Mouse (Mus musculus): ENCODE data around the gene Slc9a5.

The Slc9a5 gene

DNA sequence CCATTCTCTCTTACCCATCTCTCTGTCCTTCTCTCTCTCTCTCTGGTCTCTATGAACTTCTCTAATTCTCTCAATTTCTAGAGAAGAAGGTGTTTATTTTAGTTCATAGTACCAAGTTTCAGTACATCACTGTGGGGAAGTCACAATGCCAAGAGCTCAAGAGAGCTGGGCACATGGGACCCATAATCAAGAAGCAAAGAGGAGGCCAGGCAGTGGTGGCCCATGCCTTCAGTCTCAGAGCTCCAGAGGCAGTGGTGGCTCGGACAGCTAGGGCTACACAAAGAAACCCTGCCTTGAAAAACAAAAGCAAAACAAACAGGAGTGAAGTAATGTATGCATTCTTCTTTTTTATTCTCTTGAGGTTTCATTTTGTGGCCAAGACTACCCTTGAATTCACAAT lies 55.9 kb downstream of the Slc9a5 start:
- intact Hi-C loops (cut with DNase I), result no loop called here

DNA sequence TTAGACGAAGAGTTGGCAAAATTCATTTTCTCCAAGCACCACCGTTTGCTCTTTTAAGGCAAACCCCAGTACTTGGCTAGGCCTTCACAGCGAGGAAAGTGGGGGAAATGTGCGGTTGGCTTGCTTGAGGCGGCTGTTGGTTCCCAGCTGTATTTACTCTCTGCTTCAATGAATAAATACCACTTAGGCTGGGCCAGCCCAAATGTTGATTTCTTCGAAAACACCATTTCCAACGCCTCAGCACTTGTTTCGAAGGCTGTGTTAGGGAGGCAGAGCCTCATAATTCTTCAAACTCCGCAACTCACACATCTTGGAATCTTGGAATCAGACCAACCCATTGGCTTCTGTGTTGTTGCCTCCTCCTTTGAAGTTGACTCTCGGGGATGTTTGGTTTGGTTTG lies 57.8 kb downstream of the Slc9a5 start:
- intact Hi-C loops (cut with DNase I), result no loop called here

DNA sequence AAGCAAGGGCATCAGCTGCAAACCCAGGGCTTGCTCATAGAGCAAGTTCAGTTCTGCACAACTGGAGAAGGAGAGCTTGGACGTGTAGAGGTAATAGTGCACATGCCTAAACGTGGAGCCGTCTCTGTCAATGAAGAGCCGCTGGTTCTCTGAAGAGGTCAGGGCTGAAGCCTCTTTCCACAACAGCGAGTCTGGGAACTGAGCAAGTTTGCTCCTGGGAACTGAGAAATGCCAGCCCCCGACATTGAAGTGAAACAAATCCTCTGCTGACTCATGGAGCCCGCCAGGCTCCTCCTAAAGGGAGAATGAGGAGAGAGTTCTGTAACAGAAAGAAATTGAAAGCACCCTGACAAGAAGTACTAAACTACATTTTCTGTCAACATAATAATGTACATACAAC lies 59.7 kb downstream of the Slc9a5 start:
- intact Hi-C loops (cut with DNase I), result no loop called here

DNA sequence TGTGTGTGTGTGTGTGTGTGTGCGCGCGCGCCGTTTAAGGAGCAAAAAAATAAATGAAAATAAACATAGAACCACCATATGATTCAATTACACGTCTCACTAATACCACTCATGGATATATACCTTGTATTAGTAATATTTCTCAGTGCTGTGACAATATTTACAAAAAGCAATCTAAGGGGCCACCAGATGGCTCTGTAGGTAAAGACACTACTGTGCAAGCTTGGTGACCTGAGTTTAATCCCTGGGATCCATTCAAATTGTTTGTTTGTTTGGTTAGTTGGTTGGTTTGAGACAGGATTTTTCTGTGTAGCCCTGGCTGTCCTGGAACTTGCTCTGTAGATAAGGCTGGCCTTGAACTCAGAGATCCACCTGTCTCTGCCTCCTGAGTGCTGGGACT lies 61.3 kb downstream of the Slc9a5 start:
- intact Hi-C loops (cut with DNase I), result no loop called here

DNA sequence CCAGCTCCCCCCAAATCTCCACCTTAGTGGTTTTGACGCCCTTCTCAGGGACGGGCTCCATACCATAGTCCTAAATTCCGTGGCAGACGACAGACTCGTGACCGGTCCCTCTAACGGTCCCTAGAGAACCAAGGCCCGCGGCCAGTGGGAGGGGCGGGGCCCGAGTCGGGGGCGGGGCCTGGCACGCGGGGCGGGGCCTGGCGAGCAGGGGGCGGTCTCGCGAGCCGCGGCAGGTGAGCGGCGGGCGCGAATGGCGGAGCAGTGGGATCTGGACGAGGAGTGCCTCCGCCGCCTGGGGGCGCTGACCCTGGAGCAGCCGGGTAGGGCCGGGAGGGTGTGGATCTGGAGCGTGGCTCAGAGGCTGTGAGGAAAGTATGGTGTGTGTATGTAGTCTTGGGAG lies 64.7 kb downstream of the Slc9a5 start, which contains the start of the genes Kctd19 and Lrrc36:
TSS of gene Kctd19 (minus strand) at position 112 of the 400 bp plus-strand sequence.
TSS of gene Lrrc36 (plus strand) at position 181 of the 400 bp plus-strand sequence.
- intact Hi-C loops (cut with DNase I), result no loop called here

DNA sequence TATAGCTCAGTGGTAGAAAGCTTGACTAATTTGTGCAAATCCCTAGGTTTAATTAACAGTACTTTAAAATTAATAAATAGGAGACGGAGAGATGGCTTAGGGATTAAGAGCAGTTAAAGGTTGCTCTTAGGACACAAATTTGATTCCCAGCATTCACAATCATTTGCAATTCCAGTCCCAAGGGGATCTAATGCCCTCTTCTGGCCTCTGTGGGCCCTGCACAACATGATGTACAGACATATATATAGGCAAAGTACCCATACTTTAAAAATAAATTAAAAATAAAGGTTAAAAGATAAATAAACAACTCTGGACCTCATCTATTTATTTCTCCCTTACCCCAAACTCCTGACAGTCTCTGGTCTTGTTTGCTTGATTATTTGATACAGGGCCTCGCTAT lies 70.3 kb downstream of the Slc9a5 start:
- intact Hi-C loops (cut with DNase I), result no loop called here

Small RNA genes lying within 50 kb of the gene (microRNA-seq; reads per million reads assigned to microRNA genes)
- gene Gm27320 (0 reads per million in 2 experiments), gene Mir328 (2,229 to 2,618 reads per million in 2 experiments)

Measured in adrenal gland (tissue).